Mouse (Mus musculus) testis, adult 2 months (tissue): Measurements from ENCODE around the gene Ap3b1.

ENCODE experiments used
- CTCF ChIP-seq: fragments of 200-500 bp; IDR thresholded peaks from 2 replicates; pipeline ENCODE4 v1.5.1; 2012; ENCODE audit warnings: low read depth, mild to moderate bottlenecking, inconsistent platforms, low read length, moderate library complexity; ENCODE audit not compliant: control insufficient read depth, insufficient read depth, insufficient replicate concordance
- POLR2A ChIP-seq: fragments of 200-500 bp; IDR thresholded peaks from 2 replicates; pipeline ENCODE4 v1.6.1; 2012; ENCODE audit warnings: low read depth, mild to moderate bottlenecking, inconsistent platforms, low read length, moderate library complexity; ENCODE audit not compliant: control insufficient read depth

DNA sequence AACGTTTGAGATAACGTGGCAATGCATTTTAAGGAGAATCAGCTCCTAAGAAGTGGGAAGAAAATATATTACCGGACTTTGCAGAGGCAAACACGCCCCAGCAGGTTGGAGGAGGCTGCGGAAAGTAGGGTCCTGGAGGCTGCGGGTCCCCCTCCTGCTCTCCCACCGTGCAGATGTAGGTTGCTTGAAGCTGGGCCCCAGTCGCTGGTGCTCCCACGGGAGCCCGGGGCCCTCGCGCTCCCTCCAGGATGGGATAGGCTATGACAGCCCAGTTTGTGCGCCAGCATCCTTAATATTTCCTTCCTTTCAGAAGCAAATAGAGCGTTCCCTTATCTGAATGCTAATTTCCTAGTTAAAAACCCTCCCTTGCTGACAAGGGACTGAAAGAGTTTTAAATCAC lies 236.5 kb downstream of the Ap3b1 start:
- TF ChIP-seq CTCF (no peak), POLR2A (no peak)
